Mouse (Mus musculus): ENCODE results near the gene Rac1.

GRCm38 (mm10) chr5:143522882-143523281 lies 5.0 kb downstream of the Rac1 start:
- TF ChIP-seq CTCF (IDR thresholded peaks at IDR 0.05; ENCODE audit: low read depth) (no peak), EP300 (optimal IDR thresholded peaks at IDR 0.05) (no peak)

Measured in stomach, postnatal 0 days (tissue).